1 mouse cellular context compared by ENCODE assay signal in the genomic region with DNA sequence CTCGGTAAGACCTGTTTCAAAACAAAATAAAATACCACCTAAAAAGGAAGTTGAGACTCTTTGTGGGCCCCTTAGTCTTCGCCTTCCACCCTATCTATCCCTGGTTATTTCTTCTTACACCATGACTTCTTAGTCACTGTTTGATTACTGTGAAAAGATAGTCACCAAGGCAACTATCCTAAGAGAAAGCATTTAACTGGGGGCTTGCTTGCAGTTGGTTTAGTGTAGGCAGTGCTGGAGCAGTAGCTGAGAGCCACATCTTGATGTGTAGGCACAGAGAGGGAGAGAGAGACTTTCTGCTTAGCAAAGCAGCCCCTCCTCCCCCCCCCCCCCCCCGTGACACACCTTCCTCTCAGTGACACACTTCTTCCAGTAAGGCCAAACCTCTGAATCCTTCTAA.
TF ChIP-seq lines count a peak whose summit lies in the region.

No protein-coding gene starts in this region.

TF ChIP-seq in MEL, 35 proteins besides CTCF, POLR2A, EP300 and RAD21 (continued from another document):
- no peak for TF ChIP-seq NRF1 (IDR thresholded peaks at IDR 0.05; ENCODE audit: insufficient read depth, low read depth, low read length, poor library complexity, severe bottlenecking)
- no peak for TF ChIP-seq POLR2AphosphoS2 (IDR thresholded peaks at IDR 0.05; ENCODE audit: low read length)
- TF ChIP-seq USF1 (IDR thresholded peaks at IDR 0.05; ENCODE audit: low read depth, low read length) = 0 out of 2 replicates have a peak, but pooled peaks have one; percentile 14
- TF ChIP-seq MYC (IDR thresholded peaks at IDR 0.05; ENCODE audit: low read depth, low read length) = peak; percentile 77; the same call in 1 of the 2 replicates
- TF ChIP-seq CHD2 (IDR thresholded peaks at IDR 0.05; ENCODE audit: low read length) = peak; percentile 22; the same call in 1 of the 2 replicates
- TF ChIP-seq TAL1 (IDR thresholded peaks at IDR 0.05; ENCODE audit: low read length) = peak; percentile 7; the same call in 1 of the 2 replicates
- peak; percentile 42; the same call in 1 of the 2 replicates for TF ChIP-seq BHLHE40 (IDR thresholded peaks at IDR 0.05; ENCODE audit: borderline replicate concordance, low read depth, low read length)
- peak; percentile 83 for TF ChIP-seq TCF12 (IDR thresholded peaks at IDR 0.05; ENCODE audit: low read depth, low read length)
- TF ChIP-seq ZC3H11A (IDR thresholded peaks at IDR 0.05; ENCODE audit: low read depth, low read length) = no peak
- no peak for TF ChIP-seq USF2 (IDR thresholded peaks at IDR 0.05; ENCODE audit: borderline replicate concordance in 1 of 2, insufficient read depth in 1 of 2, low read depth in 1 of 2, low read length in 2 of 2)
- TF ChIP-seq MYB (IDR thresholded peaks at IDR 0.05; ENCODE audit: low read depth, low read length) = 0 out of 2 replicates have a peak, but pooled peaks have one; percentile 57
- peak; percentile 41 for TF ChIP-seq NELFE (IDR thresholded peaks at IDR 0.05; ENCODE audit: low read depth, low read length)
- TF ChIP-seq ELF1 (IDR thresholded peaks at IDR 0.05; ENCODE audit: low read depth, low read length) = peak; percentile 71; the same call in 1 of the 2 replicates
- TF ChIP-seq MXI1 (IDR thresholded peaks at IDR 0.05; ENCODE audit: low read depth, low read length) = peak; percentile 92
- peak; percentile 94 for TF ChIP-seq MAZ (IDR thresholded peaks at IDR 0.05; ENCODE audit: low read depth, low read length)
- TF ChIP-seq MAX (IDR thresholded peaks at IDR 0.05; ENCODE audit: low read length) = 0 out of 2 replicates have a peak, but pooled peaks have one; percentile 11
- TF ChIP-seq GATA1 (IDR thresholded peaks at IDR 0.05; ENCODE audit: low read depth, low read length) = peak; percentile 99
- no peak for TF ChIP-seq CHD1 (IDR thresholded peaks at IDR 0.05; ENCODE audit: low read depth, low read length)
- TF ChIP-seq ZMIZ1 (IDR thresholded peaks at IDR 0.05; ENCODE audit: low read depth, low read length) = peak; percentile 56; the same call in 1 of the 2 replicates
- TF ChIP-seq KAT2A (conservative IDR thresholded peaks at IDR 0.05; ENCODE audit: low read depth, low read length) = no peak
- no peak for TF ChIP-seq MEF2A (IDR thresholded peaks at IDR 0.05; ENCODE audit: extremely low read depth, insufficient replicate concordance, low read depth, low read length, poor library complexity, severe bottlenecking)
- peak; percentile 72 for TF ChIP-seq HCFC1 (IDR thresholded peaks at IDR 0.05; ENCODE audit: low read depth, low read length)
- peak; percentile 97 for TF ChIP-seq SIN3A (IDR thresholded peaks at IDR 0.05; ENCODE audit: low read length)
- no peak for TF ChIP-seq UBTF (IDR thresholded peaks at IDR 0.05; ENCODE audit: borderline replicate concordance, insufficient read depth, low read depth, low read length)
- 0 out of 2 replicates have a peak, but pooled peaks have one; percentile 59 for TF ChIP-seq JUND (IDR thresholded peaks at IDR 0.05; ENCODE audit: low read depth, low read length)
- TF ChIP-seq ZNF384 (IDR thresholded peaks at IDR 0.05; ENCODE audit: low read depth, low read length) = no peak
